Mouse (Mus musculus): ENCODE results near the gene Cby1. TPM values are rescaled to one million over a fixed set of nuclear protein-coding genes. Genes with fewer than 3 reads are reported as not detected.
A peak's percentile ranks its signal among the peaks of the same experiment; 100 is the strongest.

The Cby1 gene
- polyA plus RNA-seq, 1 experiment = 31.5 TPM

- TF ChIP-seq CTCF (IDR thresholded peaks at IDR 0.05; ENCODE audit: borderline replicate concordance, extremely low read depth, insufficient read depth, insufficient read length) (no peak), POLR2A (IDR thresholded peaks at IDR 0.05; ENCODE audit: borderline replicate concordance, extremely low read depth, insufficient read depth, insufficient read length, poor library complexity, severe bottlenecking) (no peak)
- DNase-seq (ENCODE audit: low read depth) = no peak
Observed at GRCm38 (mm10) chr15:79683146-79683545, 24.1 kb downstream of the Cby1 start.

GRCm38 (mm10) chr15:79683707-79684465 is 24.9 kb downstream of the Cby1 start:
- DNase-seq (ENCODE audit: low read depth) = no peak
- TF ChIP-seq CTCF (IDR thresholded peaks at IDR 0.05; ENCODE audit: borderline replicate concordance, extremely low read depth, insufficient read depth, insufficient read length) (no peak), POLR2A (IDR thresholded peaks at IDR 0.05; ENCODE audit: borderline replicate concordance, extremely low read depth, insufficient read depth, insufficient read length, poor library complexity, severe bottlenecking) (no peak)

- DNase-seq (ENCODE audit: low read depth) = no peak
- TF ChIP-seq CTCF (IDR thresholded peaks at IDR 0.05; ENCODE audit: borderline replicate concordance, extremely low read depth, insufficient read depth, insufficient read length) (no peak), POLR2A (IDR thresholded peaks at IDR 0.05; ENCODE audit: borderline replicate concordance, extremely low read depth, insufficient read depth, insufficient read length, poor library complexity, severe bottlenecking) (no peak)
Observed at GRCm38 (mm10) chr15:79684616-79685015, 25.6 kb downstream of the Cby1 start.

GRCm38 (mm10) chr15:79685141-79685641 is 26.2 kb downstream of the Cby1 start:
- DNase-seq (ENCODE audit: low read depth) = no peak
- TF ChIP-seq POLR2A (IDR thresholded peaks at IDR 0.05; ENCODE audit: borderline replicate concordance, extremely low read depth, insufficient read depth, insufficient read length, poor library complexity, severe bottlenecking) (no peak), CTCF (IDR thresholded peaks at IDR 0.05; ENCODE audit: borderline replicate concordance, extremely low read depth, insufficient read depth, insufficient read length) (no peak)

GRCm38 (mm10) chr15:79686046-79686869 is 27.3 kb downstream of the Cby1 start:
- no peak for TF ChIP-seq CTCF (IDR thresholded peaks at IDR 0.05; ENCODE audit: borderline replicate concordance, extremely low read depth, insufficient read depth, insufficient read length)
- TF ChIP-seq POLR2A (IDR thresholded peaks at IDR 0.05; ENCODE audit: borderline replicate concordance, extremely low read depth, insufficient read depth, insufficient read length, poor library complexity, severe bottlenecking) = no peak
- DNase-seq (ENCODE audit: low read depth) = no peak

- no peak for TF ChIP-seq POLR2A (IDR thresholded peaks at IDR 0.05; ENCODE audit: borderline replicate concordance, extremely low read depth, insufficient read depth, insufficient read length, poor library complexity, severe bottlenecking)
- TF ChIP-seq CTCF (IDR thresholded peaks at IDR 0.05; ENCODE audit: borderline replicate concordance, extremely low read depth, insufficient read depth, insufficient read length) = no peak
- DNase-seq (ENCODE audit: low read depth) = peak; percentile 53
Observed at GRCm38 (mm10) chr15:79687175-79687574, 28.2 kb downstream of the Cby1 start.

GRCm38 (mm10) chr15:79687646-79688267 is 28.8 kb downstream of the Cby1 start, which contains the start of gene Josd1:
Josd1 (minus strand) TSS chr15:79687919.
- peak; percentile 96 for DNase-seq (ENCODE audit: low read depth)
- TF ChIP-seq CTCF (IDR thresholded peaks at IDR 0.05; ENCODE audit: borderline replicate concordance, extremely low read depth, insufficient read depth, insufficient read length) = no peak
- TF ChIP-seq POLR2A (IDR thresholded peaks at IDR 0.05; ENCODE audit: borderline replicate concordance, extremely low read depth, insufficient read depth, insufficient read length, poor library complexity, severe bottlenecking) = peak; percentile 80

GRCm38 (mm10) chr15:79688268-79688956 is 29.4 kb downstream of the Cby1 start:
- TF ChIP-seq CTCF (IDR thresholded peaks at IDR 0.05; ENCODE audit: borderline replicate concordance, extremely low read depth, insufficient read depth, insufficient read length) = no peak
- TF ChIP-seq POLR2A (IDR thresholded peaks at IDR 0.05; ENCODE audit: borderline replicate concordance, extremely low read depth, insufficient read depth, insufficient read length, poor library complexity, severe bottlenecking) = no peak
- DNase-seq (ENCODE audit: low read depth) = no peak

- no peak for DNase-seq (ENCODE audit: low read depth)
- TF ChIP-seq POLR2A (IDR thresholded peaks at IDR 0.05; ENCODE audit: borderline replicate concordance, extremely low read depth, insufficient read depth, insufficient read length, poor library complexity, severe bottlenecking) (no peak), CTCF (IDR thresholded peaks at IDR 0.05; ENCODE audit: borderline replicate concordance, extremely low read depth, insufficient read depth, insufficient read length) (no peak)
Observed at GRCm38 (mm10) chr15:79689662-79690425, 30.8 kb downstream of the Cby1 start.
